Mouse (Mus musculus): ENCODE measurements around the gene Aurka.

DNA sequence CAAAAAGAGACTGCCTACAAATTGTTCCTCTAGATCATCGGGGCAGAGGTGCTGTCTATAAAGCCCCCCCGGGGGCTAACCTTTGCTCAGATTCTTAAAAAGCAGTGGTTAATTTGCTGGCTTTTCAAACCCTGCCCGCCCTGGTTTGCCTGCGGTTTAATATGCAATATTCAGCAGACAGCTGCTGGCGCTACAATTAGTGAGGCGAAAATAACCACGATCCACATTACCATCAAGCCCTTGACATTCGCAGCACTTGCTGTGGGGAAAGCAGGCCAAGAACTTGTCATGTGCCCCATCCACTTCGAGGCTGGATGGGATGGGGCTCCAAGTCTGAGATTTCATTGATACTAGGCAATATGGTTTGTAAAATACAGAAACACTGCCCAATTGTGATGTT, 17.1 kb downstream of the Aurka start:
- no peak for TF ChIP-seq MAFK (IDR thresholded peaks at IDR 0.05; ENCODE audit: insufficient read depth, low read depth, low read length)
- TF ChIP-seq ZNF384 (IDR thresholded peaks at IDR 0.05; ENCODE audit: low read depth, low read length) = no peak
- no peak for TF ChIP-seq CHD2 (IDR thresholded peaks at IDR 0.05; ENCODE audit: low read depth, low read length)
- TF ChIP-seq ZC3H11A (IDR thresholded peaks at IDR 0.05; ENCODE audit: borderline replicate concordance, low read depth, low read length) = no peak
- no peak for TF ChIP-seq HCFC1 (IDR thresholded peaks at IDR 0.05; ENCODE audit: borderline replicate concordance, insufficient read depth, low read length)
